Mouse (Mus musculus) heart, postnatal 0 days (tissue): ENCODE data around the gene Smarce1.

Experiments used
- CTCF ChIP-seq: IDR thresholded peaks from 2 replicates; pipeline ENCODE4 v1.5.1; 2016; ENCODE audit warnings: antibody characterized with exemption, control low read depth, low read depth
- EP300 ChIP-seq: IDR thresholded peaks from 2 replicates; pipeline ENCODE4 v1.6.1; 2016; ENCODE audit warnings: antibody characterized with exemption, low read depth

GRCm38 (mm10) chr11:99242056-99242455, 11.2 kb upstream of the Smarce1 start:
- TF ChIP-seq CTCF, result no peak
- TF ChIP-seq EP300, result no peak
